Comparison of ENCODE assay signal across 10 mouse cellular contexts in genomic region chr14:54927296-54927695, GRCm38 (mm10). TPM values are rescaled to one million over a fixed set of nuclear protein-coding genes. Genes with fewer than 3 reads are reported as not detected.
DNase-seq lines count a peak whose midpoint lies in the region; ATAC-seq lines count a peak whose summit lies in the region.
"Had no signal": no experiment of that assay in that cellular context is flagged by ENCODE, and none has a peak within 500 bp of the region (broad histone marks: within the 10 kb centered on the region; RNA-seq: fewer than 3 reads in every experiment).

No protein-coding gene starts in this region.

- ATAC-seq in heart, embryonic 14.5 days (ENCODE audit: insufficient number of reproducible peaks, insufficient read depth, low FRiP score, low read depth) = no peak
- no peak for ATAC-seq in midbrain, embryonic 13.5 days
- ATAC-seq in frontal cortex, adult (ENCODE audit: low TSS enrichment) = no peak

- H3K36me3 ChIP-seq in heart, embryonic 14.5 days (ENCODE audit: control insufficient read depth, insufficient read depth, low read length) = no peaks in the 10 kb centered on the region
- peaks cover 15% of the 10 kb centered on the region for H3K36me3 ChIP-seq in embryonic facial prominence, embryonic 10.5 days (replicated peaks)
- H3K36me3 ChIP-seq in hindbrain, embryonic 10.5 days = peaks cover 10% of the 10 kb centered on the region
- H3K36me3 ChIP-seq in midbrain, embryonic 13.5 days = no peaks in the 10 kb centered on the region

- peak overlapping the region; percentile 89 for H3K9ac ChIP-seq in heart, embryonic 14.5 days (ENCODE audit: low read length)
- peak overlapping the region; percentile 73 for H3K9ac ChIP-seq in midbrain, embryonic 13.5 days (replicated peaks)

- WGBS in heart, embryonic 14.5 days = 40% methylated on average over 7 of the region's 7 CpGs
- WGBS in embryonic facial prominence, embryonic 10.5 days = 14% methylated on average over 7 of the region's 7 CpGs
- 15% methylated on average over 7 of the region's 7 CpGs for WGBS in hindbrain, embryonic 10.5 days
- WGBS in midbrain, embryonic 13.5 days = 14% methylated on average over 7 of the region's 7 CpGs

- H3K27me3 ChIP-seq in heart, embryonic 14.5 days (ENCODE audit: control insufficient read depth, insufficient read depth, low read length) = peaks cover 7% of the 10 kb centered on the region
- H3K27me3 ChIP-seq in embryonic facial prominence, embryonic 10.5 days (replicated peaks; ENCODE audit: low read depth, poor library complexity, severe bottlenecking) = peaks cover 11% of the 10 kb centered on the region
- H3K27me3 ChIP-seq in hindbrain, embryonic 10.5 days (ENCODE audit: insufficient read depth, poor library complexity, severe bottlenecking) = peaks cover 8% of the 10 kb centered on the region
- H3K27me3 ChIP-seq in midbrain, embryonic 13.5 days = no peaks in the 10 kb centered on the region

- no peaks in the 10 kb centered on the region for H3K9me3 ChIP-seq in heart, embryonic 14.5 days (ENCODE audit: control insufficient read depth, low read length)
- peaks cover 2% of the 10 kb centered on the region; the same call in 1 of the 2 replicates for H3K9me3 ChIP-seq in embryonic facial prominence, embryonic 10.5 days
- peaks cover 3% of the 10 kb centered on the region; the same call in 1 of the 2 replicates for H3K9me3 ChIP-seq in hindbrain, embryonic 10.5 days
- H3K9me3 ChIP-seq in midbrain, embryonic 13.5 days = no peaks in the 10 kb centered on the region

- peak overlapping the region in 1 of 2 experiments; percentile 88; a peak in 2 of 4 replicates for H3K27ac ChIP-seq in heart, embryonic 14.5 days (replicated peaks in 1 of 2; ENCODE audit: control insufficient read depth in 1 of 2, insufficient read depth in 1 of 2, low read depth in 2 of 2, low read length in 2 of 2)
- peak overlapping the region; percentile 100 for H3K27ac ChIP-seq in embryonic facial prominence, embryonic 10.5 days (replicated peaks)
- H3K27ac ChIP-seq in hindbrain, embryonic 10.5 days = peak overlapping the region; percentile 99
- peak overlapping the region; percentile 91 for H3K27ac ChIP-seq in midbrain, embryonic 13.5 days

- H3K4me3 ChIP-seq in heart, embryonic 14.5 days (ENCODE audit: control insufficient read depth in 1 of 2, insufficient read depth in 1 of 2, low read depth in 1 of 2, low read length in 2 of 2) = peak overlapping the region; percentile 49 to 61; a peak in 2 of 4 replicates
- H3K4me3 ChIP-seq in embryonic facial prominence, embryonic 10.5 days = peak overlapping the region; percentile 72
- H3K4me3 ChIP-seq in hindbrain, embryonic 10.5 days = peak overlapping the region; percentile 71
- H3K4me3 ChIP-seq in midbrain, embryonic 13.5 days (replicated peaks) = peak overlapping the region; percentile 54

- H3K4me2 ChIP-seq in heart, embryonic 14.5 days (ENCODE audit: low read length) = peak overlapping the region; percentile 98
- peak overlapping the region; percentile 69 for H3K4me2 ChIP-seq in midbrain, embryonic 13.5 days (replicated peaks)

- no peak for DNase-seq in heart, adult 11 months
- DNase-seq in embryonic facial prominence, embryonic 10.5 days (ENCODE audit: low spot score) = peak; percentile 18
- no peak for DNase-seq in hindbrain, embryonic 10.5 days (ENCODE audit: low spot score)
- no peak for DNase-seq in cerebellum, postnatal 14 days
- DNase-seq in urinary bladder, postnatal 4 days (ENCODE audit: low spot score in 2 of 2) = no peak

- peaks cover 24 to 35% of the 10 kb centered on the region in 2 experiments for H3K4me1 ChIP-seq in heart, embryonic 14.5 days (ENCODE audit: control insufficient read depth in 2 of 2, insufficient read depth in 2 of 2, low read length in 2 of 2)
- peaks cover 69% of the 10 kb centered on the region for H3K4me1 ChIP-seq in embryonic facial prominence, embryonic 10.5 days
- peaks cover 69% of the 10 kb centered on the region for H3K4me1 ChIP-seq in hindbrain, embryonic 10.5 days (replicated peaks)
- peaks cover 44% of the 10 kb centered on the region for H3K4me1 ChIP-seq in midbrain, embryonic 13.5 days (replicated peaks)

RNA-seq across cellular contexts. Expression of gene Efs, which starts 1.4 kb away (rescaled TPM):
- polyA plus RNA-seq in heart, embryonic 14.5 days (2014; fragmentation: Nextera tagmentation; extraction: Ambion mirVana) = 12.2 and 14.6 TPM in 2 replicates
- 42.4 and 42.9 TPM in 2 replicates for polyA plus RNA-seq in embryonic facial prominence, embryonic 10.5 days (2016; fragmentation: Nextera tagmentation; extraction: Ambion mirVana)
- 36.5 and 40.0 TPM in 2 replicates for polyA plus RNA-seq in hindbrain, embryonic 10.5 days (2016; fragmentation: Nextera tagmentation; extraction: Ambion mirVana)
- 18.0 and 21.6 TPM in 2 replicates for polyA plus RNA-seq in midbrain, embryonic 13.5 days (2015; fragmentation: Nextera tagmentation; extraction: Ambion mirVana)

RNA-seq across cellular contexts. Expression of gene Il25, which starts 5.2 kb away (rescaled TPM):
- polyA plus RNA-seq in heart, embryonic 14.5 days (2014; fragmentation: Nextera tagmentation; extraction: Ambion mirVana) = not detected in 2 replicates
- polyA plus RNA-seq in embryonic facial prominence, embryonic 10.5 days (2016; fragmentation: Nextera tagmentation; extraction: Ambion mirVana) = 0.14 TPM in 1 of 2 replicates, not detected in the other
- polyA plus RNA-seq in hindbrain, embryonic 10.5 days (2016; fragmentation: Nextera tagmentation; extraction: Ambion mirVana) = 0.24 TPM in 1 of 2 replicates, not detected in the other
- 0.15 and 0.19 TPM in 2 replicates for polyA plus RNA-seq in midbrain, embryonic 13.5 days (2015; fragmentation: Nextera tagmentation; extraction: Ambion mirVana)
- polyA plus RNA-seq: liver, embryonic 16.5 days; thymus, postnatal 0 days had no signal

RNA-seq across cellular contexts. Expression of gene Cmtm5, which starts 8.8 kb away (rescaled TPM):
- polyA plus RNA-seq in heart, embryonic 14.5 days (2014; fragmentation: Nextera tagmentation; extraction: Ambion mirVana) = 0.58 and 0.72 TPM in 2 replicates
- polyA plus RNA-seq in embryonic facial prominence, embryonic 10.5 days (2016; fragmentation: Nextera tagmentation; extraction: Ambion mirVana) = 2.2 and 2.7 TPM in 2 replicates
- polyA plus RNA-seq in hindbrain, embryonic 10.5 days (2016; fragmentation: Nextera tagmentation; extraction: Ambion mirVana) = 0.78 and 2.9 TPM in 2 replicates
- polyA plus RNA-seq in midbrain, embryonic 13.5 days (2015; fragmentation: Nextera tagmentation; extraction: Ambion mirVana) = 1.9 and 2.0 TPM in 2 replicates

RNA-seq across cellular contexts. Expression of gene Slc22a17, which starts 14.4 kb away (rescaled TPM):
- polyA plus RNA-seq in heart, embryonic 14.5 days (2014; fragmentation: Nextera tagmentation; extraction: Ambion mirVana) = 18.5 and 25.6 TPM in 2 replicates
- polyA plus RNA-seq in embryonic facial prominence, embryonic 10.5 days (2016; fragmentation: Nextera tagmentation; extraction: Ambion mirVana) = 41.4 and 45.7 TPM in 2 replicates
- 45.2 and 62.5 TPM in 2 replicates for polyA plus RNA-seq in hindbrain, embryonic 10.5 days (2016; fragmentation: Nextera tagmentation; extraction: Ambion mirVana)
- 119 and 158 TPM in 2 replicates for polyA plus RNA-seq in midbrain, embryonic 13.5 days (2015; fragmentation: Nextera tagmentation; extraction: Ambion mirVana)

RNA-seq across cellular contexts. Expression of gene Pabpn1, which starts 35.0 kb away (rescaled TPM):
- 80.6 and 83.8 TPM in 2 replicates for polyA plus RNA-seq in heart, embryonic 14.5 days (2014; fragmentation: Nextera tagmentation; extraction: Ambion mirVana)
- polyA plus RNA-seq in embryonic facial prominence, embryonic 10.5 days (2016; fragmentation: Nextera tagmentation; extraction: Ambion mirVana) = 173 TPM in 2 replicates
- 160 TPM in 2 replicates for polyA plus RNA-seq in hindbrain, embryonic 10.5 days (2016; fragmentation: Nextera tagmentation; extraction: Ambion mirVana)
- polyA plus RNA-seq in midbrain, embryonic 13.5 days (2015; fragmentation: Nextera tagmentation; extraction: Ambion mirVana) = 178 and 203 TPM in 2 replicates
